Mouse (Mus musculus) kidney, adult 2 months (tissue): ENCODE results near the gene Ivns1abp.

Source experiments
- CTCF ChIP-seq: fragments of 200-500 bp; conservative IDR thresholded peaks from 2 replicates; pipeline ENCODE4 v1.5.1; 2011; ENCODE audit warnings: low read depth, mild to moderate bottlenecking, control low read depth, low read length, moderate library complexity, mixed read lengths; ENCODE audit not compliant: insufficient read depth, insufficient read length
- POLR2A ChIP-seq: fragments of 200-500 bp; IDR thresholded peaks from one replicate; pipeline ENCODE4 v1.6.1; 2011; ENCODE audit warnings: low read depth, low read length, control low read depth

DNA sequence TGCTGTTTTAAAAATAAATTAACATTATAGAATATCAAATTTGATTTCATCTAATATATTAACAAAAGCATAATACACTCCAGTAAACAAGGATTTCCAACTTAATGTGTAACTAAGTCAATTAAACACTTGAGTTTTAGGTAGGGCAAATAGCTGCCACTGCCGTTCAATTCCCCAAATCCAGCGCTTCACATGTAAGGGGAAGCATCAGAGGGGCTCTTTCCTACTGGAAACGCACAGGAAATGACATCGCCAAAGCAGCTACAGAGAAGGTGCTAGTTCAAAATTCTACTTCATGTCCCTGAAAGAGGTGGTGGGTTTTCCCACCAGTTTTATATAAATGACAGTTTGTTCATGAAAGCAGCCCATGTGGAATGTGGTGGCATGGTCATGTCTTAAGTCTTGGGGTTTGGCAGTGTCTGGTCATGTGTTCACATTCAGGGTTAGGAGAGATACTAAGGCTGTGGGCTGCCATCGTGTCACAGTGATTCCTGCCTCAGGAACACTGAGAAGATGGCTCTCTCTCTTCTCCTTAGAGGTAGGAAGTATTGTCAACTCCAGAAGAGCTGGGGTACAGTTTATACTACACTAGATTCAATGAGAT, 23.5 kb downstream of the Ivns1abp start:
- TF ChIP-seq CTCF: no peak
- no peak for TF ChIP-seq POLR2A
